Mouse (Mus musculus) neural tube, embryonic 12.5 days (tissue): ENCODE measurements at regions not wholly inside any gene's neighbourhood (a gene's known extent, or its start where the extent isn't known, plus 50 kb on each side); places are given as distances from the start of the nearest gene placed in this dataset.
A peak's percentile ranks its signal among the peaks of the same experiment; 100 is the strongest.

Experiments used
- ATAC-seq: fragments of 200-750 bp; cut with Nextera tagmentation; 2 replicates; pipeline ENCODE4 v1.8.0; 2017; ENCODE audit warnings: low read depth, mild to moderate bottlenecking, moderate TSS enrichment, moderate library complexity; ENCODE audit not compliant: low FRiP score
- H3K27ac ChIP-seq: fragments of 300-500 bp; sonication (generic); 2 replicates; pipeline ENCODE4 v1.5.1; 2016
- H3K27me3 ChIP-seq: fragments of 300-500 bp; sonication (generic); replicated peaks from 2 replicates; pipeline ENCODE4 v1.6.1; 2016; ENCODE audit warnings: mild to moderate bottlenecking
- H3K36me3 ChIP-seq: fragments of 300-500 bp; sonication (generic); 2 replicates; pipeline ENCODE4 v1.6.1; 2016; ENCODE audit warnings: mild to moderate bottlenecking
- H3K4me1 ChIP-seq: fragments of 300-500 bp; sonication (generic); 2 replicates; pipeline ENCODE4 v1.6.1; 2016
- H3K4me2 ChIP-seq: fragments of 300-500 bp; sonication (generic); replicated peaks from 2 replicates; pipeline ENCODE4 v1.6.1; 2016; ENCODE audit warnings: mild to moderate bottlenecking
- H3K4me3 ChIP-seq: fragments of 300-500 bp; sonication (generic); 2 replicates; pipeline ENCODE4 v1.5.1; 2016
- H3K9ac ChIP-seq: fragments of 300-500 bp; sonication (generic); 2 replicates; pipeline ENCODE4 v1.6.1; 2016; ENCODE audit warnings: mild to moderate bottlenecking
- H3K9me3 ChIP-seq: fragments of 300-500 bp; sonication (generic); 2 replicates; pipeline ENCODE4 v1.6.1; 2016; ENCODE audit warnings: mild to moderate bottlenecking
- WGBS: fragments of 180-500 bp; shearing (Covaris S2); methylation state at CpG from one replicate; pipeline ENCODE4 v1.1.7; 2016; 5-methylcytosine and 5-hydroxymethylcytosine counted together

DNA sequence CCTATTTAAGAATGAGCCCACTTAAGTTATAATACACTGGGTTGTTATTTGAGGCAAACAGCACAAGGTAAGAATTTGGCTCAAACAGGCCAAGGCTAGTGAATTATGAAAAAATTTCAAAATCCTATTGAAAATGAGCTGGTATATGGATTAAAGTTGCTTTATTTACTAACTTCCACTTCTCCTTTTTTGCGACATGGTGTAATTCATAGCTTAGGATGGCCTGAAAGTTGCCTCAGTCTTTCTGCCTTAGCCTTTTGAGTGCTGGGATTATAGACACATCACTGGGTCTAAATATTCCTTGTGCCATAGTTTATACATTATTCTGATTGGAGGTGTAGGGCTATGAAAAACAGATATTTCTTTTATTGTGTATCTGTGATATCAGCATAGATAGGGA, 81.9 kb downstream of the Edem1 start:
- no peak overlapping the region for H3K4me2 ChIP-seq
- H3K4me3 ChIP-seq, result no peak overlapping the region
- no peak overlapping the region for H3K9ac ChIP-seq
- no peaks in the 10 kb centered on the region for H3K9me3 ChIP-seq
- H3K27me3 ChIP-seq, result no peaks in the 10 kb centered on the region
- H3K27ac ChIP-seq, result no peak overlapping the region
- WGBS, result 88% methylated on average over 1 of the region's 1 CpGs
- no peaks in the 10 kb centered on the region for H3K36me3 ChIP-seq
- no peaks in the 10 kb centered on the region for H3K4me1 ChIP-seq
- no peak for ATAC-seq

- no peak for ATAC-seq
Observed at GRCm38 (mm10) chr6:108912539-108912938, 84.1 kb downstream of the Edem1 start.

GRCm38 (mm10) chr6:108919372-108919913, 91.0 kb downstream of the Edem1 start:
- no peak overlapping the region for H3K4me2 ChIP-seq
- H3K4me1 ChIP-seq, result no peaks in the 10 kb centered on the region
- WGBS, result 46% methylated on average over 2 of the region's 2 CpGs
- H3K4me3 ChIP-seq, result no peak overlapping the region
- no peaks in the 10 kb centered on the region for H3K36me3 ChIP-seq
- H3K9me3 ChIP-seq, result no peaks in the 10 kb centered on the region
- H3K27me3 ChIP-seq, result no peaks in the 10 kb centered on the region
- H3K9ac ChIP-seq, result no peak overlapping the region
- ATAC-seq, result peak; percentile 68; the same call in 1 of the 2 replicates
- no peak overlapping the region for H3K27ac ChIP-seq

More at GRCm38 (mm10) chr6:108912539-108912938, 84.1 kb downstream of the Edem1 start:
- 63% methylated on average over 7 of the region's 7 CpGs for WGBS
- H3K27me3 ChIP-seq, result no peaks in the 10 kb centered on the region
- H3K36me3 ChIP-seq, result no peaks in the 10 kb centered on the region
- H3K4me1 ChIP-seq, result no peaks in the 10 kb centered on the region
- H3K27ac ChIP-seq, result no peak overlapping the region
- no peaks in the 10 kb centered on the region for H3K9me3 ChIP-seq
- no peak overlapping the region for H3K4me2 ChIP-seq
- no peak overlapping the region for H3K9ac ChIP-seq
- H3K4me3 ChIP-seq, result no peak overlapping the region

DNA sequence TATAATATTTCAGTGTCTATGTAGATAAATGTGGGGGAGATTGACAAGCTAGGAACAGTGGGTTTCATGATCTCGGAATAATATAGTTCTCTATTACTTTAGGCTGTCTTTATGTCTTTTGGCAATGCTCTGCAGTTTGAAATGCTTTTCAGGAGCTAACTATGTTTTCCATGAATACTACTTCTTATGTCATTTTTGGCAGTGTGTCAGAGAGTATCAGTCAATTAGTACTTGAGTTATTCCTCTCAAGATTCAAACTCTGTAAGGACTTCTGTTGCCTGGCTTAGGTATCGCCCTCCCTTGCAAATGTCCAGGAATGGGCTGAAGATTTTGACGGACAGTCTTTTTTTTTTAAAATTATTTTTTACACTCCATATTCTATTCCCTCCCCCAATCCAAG, 92.7 kb downstream of the Edem1 start:
- Histone ChIP-seq H3K36me3 (no peaks in the 10 kb centered on the region), H3K9me3 (no peaks in the 10 kb centered on the region), H3K27ac (no peak overlapping the region), H3K4me1 (no peaks in the 10 kb centered on the region), H3K4me2 (no peak overlapping the region), H3K4me3 (no peak overlapping the region), H3K27me3 (no peaks in the 10 kb centered on the region), H3K9ac (no peak overlapping the region)
- WGBS, result 96% methylated on average over 3 of the region's 3 CpGs
- ATAC-seq, result no peak

DNA sequence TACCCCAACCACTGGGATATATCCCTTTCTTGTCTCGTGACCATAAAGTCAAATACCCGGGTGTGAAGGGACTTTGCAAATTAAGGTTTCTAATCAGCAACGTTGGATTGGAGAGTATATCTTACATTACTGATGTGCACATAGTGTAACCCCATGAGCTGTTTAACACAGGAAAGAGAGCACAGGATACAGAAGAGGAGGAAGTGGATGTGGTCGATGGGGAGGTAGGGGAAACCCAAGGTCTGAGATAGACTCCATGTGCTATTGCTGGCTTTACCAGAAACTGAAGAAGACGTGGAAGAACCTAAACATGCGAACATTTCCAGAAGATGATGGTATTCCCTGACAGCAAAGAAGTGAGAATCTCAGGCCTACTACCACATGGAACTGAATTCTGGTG, 94.1 kb downstream of the Edem1 start:
- no peaks in the 10 kb centered on the region for H3K9me3 ChIP-seq
- no peaks in the 10 kb centered on the region for H3K36me3 ChIP-seq
- no peaks in the 10 kb centered on the region for H3K4me1 ChIP-seq
- H3K27ac ChIP-seq, result no peak overlapping the region
- 86% methylated on average over 6 of the region's 6 CpGs for WGBS
- no peak overlapping the region for H3K9ac ChIP-seq
- no peak overlapping the region for H3K4me2 ChIP-seq
- H3K4me3 ChIP-seq, result no peak overlapping the region
- ATAC-seq, result no peak
- H3K27me3 ChIP-seq, result no peaks in the 10 kb centered on the region

DNA sequence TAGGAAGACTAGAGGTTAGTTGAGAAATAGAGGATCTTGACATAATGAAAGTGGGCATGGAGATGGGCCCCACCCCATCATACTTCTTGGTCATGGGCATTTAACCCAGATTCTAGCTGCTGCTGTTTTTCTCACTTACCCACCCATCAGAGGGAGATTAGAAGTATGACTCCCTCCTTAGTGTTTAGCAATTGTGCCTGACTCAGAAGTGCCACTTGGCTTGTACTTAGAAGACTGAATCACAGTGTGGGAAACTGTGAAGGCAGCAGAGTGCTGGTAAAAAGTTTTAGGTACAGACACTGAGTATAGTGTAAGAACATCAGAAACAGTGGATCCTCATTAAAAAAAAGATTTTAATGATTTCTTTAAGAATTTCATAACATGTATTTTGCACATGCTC, 100.5 kb downstream of the Edem1 start:
- no peaks in the 10 kb centered on the region for H3K36me3 ChIP-seq
- H3K27ac ChIP-seq, result no peak overlapping the region
- no peaks in the 10 kb centered on the region for H3K9me3 ChIP-seq
- no peak overlapping the region for H3K9ac ChIP-seq
- no peaks in the 10 kb centered on the region for H3K4me1 ChIP-seq
- no peak overlapping the region for H3K4me3 ChIP-seq
- no peaks in the 10 kb centered on the region for H3K27me3 ChIP-seq
- ATAC-seq, result no peak
- no peak overlapping the region for H3K4me2 ChIP-seq

GRCm38 (mm10) chr6:108938646-108939045, 110.2 kb downstream of the Edem1 start:
- Histone ChIP-seq H3K4me3 (no peak overlapping the region), H3K36me3 (no peaks in the 10 kb centered on the region), H3K9ac (no peak overlapping the region), H3K27me3 (no peaks in the 10 kb centered on the region), H3K9me3 (no peaks in the 10 kb centered on the region), H3K27ac (no peak overlapping the region), H3K4me2 (no peak overlapping the region), H3K4me1 (no peaks in the 10 kb centered on the region)
- 89% methylated on average over 5 of the region's 5 CpGs for WGBS
- no peak for ATAC-seq

GRCm38 (mm10) chr6:108942288-108942687, 113.8 kb downstream of the Edem1 start:
- Histone ChIP-seq H3K27me3 (no peaks in the 10 kb centered on the region), H3K9me3 (no peaks in the 10 kb centered on the region), H3K4me1 (no peaks in the 10 kb centered on the region), H3K9ac (no peak overlapping the region), H3K36me3 (no peaks in the 10 kb centered on the region), H3K4me3 (no peak overlapping the region), H3K27ac (no peak overlapping the region), H3K4me2 (no peak overlapping the region)
- no peak for ATAC-seq

- H3K9me3 ChIP-seq, result no peaks in the 10 kb centered on the region
- H3K4me1 ChIP-seq, result no peaks in the 10 kb centered on the region
- 88% methylated on average over 6 of the region's 6 CpGs for WGBS
- H3K4me3 ChIP-seq, result no peak overlapping the region
- no peak overlapping the region for H3K9ac ChIP-seq
- no peaks in the 10 kb centered on the region for H3K36me3 ChIP-seq
- H3K4me2 ChIP-seq, result no peak overlapping the region
- H3K27ac ChIP-seq, result no peak overlapping the region
- no peaks in the 10 kb centered on the region for H3K27me3 ChIP-seq
- ATAC-seq, result no peak
Observed at GRCm38 (mm10) chr6:108952389-108952788, 123.9 kb downstream of the Edem1 start.

DNA sequence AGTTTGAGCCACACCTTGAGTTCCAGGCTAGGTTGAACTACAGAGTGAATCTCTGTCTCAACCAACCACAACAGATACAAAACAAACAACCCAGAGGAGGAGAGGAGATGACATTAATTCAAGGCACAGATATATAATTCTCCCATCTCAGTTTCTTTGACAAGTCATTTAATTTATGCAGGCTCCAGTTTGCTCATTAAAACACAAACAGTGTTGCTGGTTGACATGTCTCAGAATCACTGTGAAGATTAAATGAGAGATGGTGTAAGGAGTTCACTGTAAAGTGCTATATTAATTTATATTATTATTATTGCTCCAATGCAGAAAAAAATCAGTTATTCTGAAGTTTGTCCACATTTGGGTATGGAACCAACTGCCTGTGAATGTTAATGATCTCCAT, 134.4 kb downstream of the Edem1 start:
- Histone ChIP-seq H3K27me3 (no peaks in the 10 kb centered on the region), H3K9ac (no peak overlapping the region), H3K4me3 (no peak overlapping the region), H3K27ac (no peak overlapping the region), H3K4me1 (no peaks in the 10 kb centered on the region), H3K4me2 (no peak overlapping the region), H3K36me3 (no peaks in the 10 kb centered on the region), H3K9me3 (no peaks in the 10 kb centered on the region)
- no peak for ATAC-seq

DNA sequence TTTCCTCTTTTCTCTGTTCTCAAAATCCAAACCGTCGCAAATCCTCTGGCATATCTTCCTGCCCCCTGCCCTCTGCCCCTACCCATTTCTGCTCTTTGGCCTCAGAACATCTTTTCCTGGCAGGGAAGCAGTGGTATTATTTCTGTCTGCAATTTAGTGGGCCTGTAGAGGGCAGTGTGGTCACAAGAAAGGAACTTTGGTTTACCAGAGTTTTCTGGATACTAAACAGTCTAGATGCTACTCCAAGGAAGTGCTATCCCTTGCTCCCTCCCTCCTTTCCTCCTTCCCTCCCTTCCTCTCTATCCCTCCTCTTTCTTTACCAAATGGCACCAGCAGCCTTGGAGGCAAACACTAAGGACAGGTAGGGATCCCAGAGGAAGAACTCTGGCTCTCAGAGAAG, 134.9 kb downstream of the Edem1 start:
- Histone ChIP-seq H3K4me2 (no peak overlapping the region), H3K27ac (no peak overlapping the region), H3K27me3 (no peaks in the 10 kb centered on the region), H3K9me3 (no peaks in the 10 kb centered on the region), H3K36me3 (no peaks in the 10 kb centered on the region), H3K4me1 (no peaks in the 10 kb centered on the region), H3K4me3 (no peak overlapping the region), H3K9ac (no peak overlapping the region)
- 11% methylated on average over 2 of the region's 2 CpGs for WGBS
- ATAC-seq, result peak; percentile 50; the same call in 1 of the 2 replicates

DNA sequence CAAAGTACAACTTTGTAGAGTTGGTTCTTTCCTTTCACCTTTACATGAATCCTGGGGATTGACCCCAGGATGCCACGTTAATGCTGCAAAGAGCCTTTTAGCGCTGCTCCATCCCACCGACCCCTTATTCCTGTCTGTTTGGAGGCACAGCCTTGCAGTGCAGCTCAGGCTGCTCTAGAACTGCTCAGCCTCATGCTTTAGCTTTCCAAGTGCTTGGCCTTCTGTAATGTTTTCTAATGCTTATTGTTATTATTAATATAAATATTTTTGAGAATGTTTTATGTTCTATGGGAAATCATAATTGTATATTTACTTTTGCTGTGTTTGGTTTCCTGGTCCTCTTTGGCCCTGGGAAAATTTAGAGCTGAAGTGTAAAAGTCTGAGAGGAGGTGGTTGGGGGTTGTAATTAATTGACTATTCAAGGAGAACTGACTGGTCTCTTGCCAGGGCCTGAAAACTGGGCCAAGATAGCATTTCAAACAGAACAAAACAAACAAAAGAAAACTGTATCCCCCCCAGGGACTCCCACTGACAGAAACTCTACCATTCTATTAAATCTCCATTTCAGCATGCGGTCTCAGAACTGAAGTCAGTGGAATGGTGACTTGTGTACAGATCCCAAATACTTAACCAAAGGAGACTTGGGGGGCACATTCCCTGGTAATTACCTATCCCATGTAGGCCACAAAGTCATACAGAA, 141.2 kb downstream of the Edem1 start:
- no peaks in the 10 kb centered on the region for H3K27me3 ChIP-seq
- no peaks in the 10 kb centered on the region for H3K9me3 ChIP-seq
- H3K4me2 ChIP-seq, result no peak overlapping the region
- H3K4me1 ChIP-seq, result no peaks in the 10 kb centered on the region
- H3K4me3 ChIP-seq, result no peak overlapping the region
- H3K9ac ChIP-seq, result no peak overlapping the region
- no peak for ATAC-seq
- H3K36me3 ChIP-seq, result no peaks in the 10 kb centered on the region
- 67% methylated on average over 4 of the region's 4 CpGs for WGBS
- no peak overlapping the region for H3K27ac ChIP-seq

- WGBS, result 78% methylated on average over 4 of the region's 4 CpGs
Observed at GRCm38 (mm10) chr6:108971415-108972089, 143.1 kb downstream of the Edem1 start.

More at GRCm38 (mm10) chr6:108971415-108972089, 143.1 kb downstream of the Edem1 start:
- H3K36me3 ChIP-seq, result no peaks in the 10 kb centered on the region
- no peak for ATAC-seq
- no peak overlapping the region for H3K4me3 ChIP-seq
- H3K4me1 ChIP-seq, result no peaks in the 10 kb centered on the region
- H3K4me2 ChIP-seq, result no peak overlapping the region
- H3K9ac ChIP-seq, result no peak overlapping the region
- no peaks in the 10 kb centered on the region for H3K27me3 ChIP-seq
- no peak overlapping the region for H3K27ac ChIP-seq
- H3K9me3 ChIP-seq, result no peaks in the 10 kb centered on the region
